Mouse (Mus musculus) testis, adult 2 months (tissue): Measurements from ENCODE around the gene Trim56.

Source experiments
- CTCF ChIP-seq: fragments of 200-500 bp; IDR thresholded peaks from 2 replicates; pipeline ENCODE4 v1.5.1; 2012; ENCODE audit warnings: low read depth, mild to moderate bottlenecking, inconsistent platforms, low read length, moderate library complexity; ENCODE audit not compliant: control insufficient read depth, insufficient read depth, insufficient replicate concordance
- POLR2A ChIP-seq: fragments of 200-500 bp; IDR thresholded peaks from 2 replicates; pipeline ENCODE4 v1.6.1; 2012; ENCODE audit warnings: low read depth, mild to moderate bottlenecking, inconsistent platforms, low read length, moderate library complexity; ENCODE audit not compliant: control insufficient read depth

- TF ChIP-seq CTCF (no peak), POLR2A (no peak)
Measured at GRCm38 (mm10) chr5:137096037-137096436, 20.0 kb downstream of the Trim56 start.
